Mouse (Mus musculus) bone marrow, adult 2 months (tissue): Measurements from ENCODE around the gene Zbtb49. TPM values are rescaled to one million over a fixed set of nuclear protein-coding genes. Genes with fewer than 3 reads are reported as not detected.

Source experiments
- H3K27ac ChIP-seq: fragments of 200-500 bp; 2 replicates; pipeline ENCODE4 v1.5.1; 2012; ENCODE audit warnings: low read depth, mild to moderate bottlenecking, control low read depth, inconsistent platforms, low read length; ENCODE audit not compliant: control insufficient read depth, poor library complexity, insufficient read depth
- H3K4me1 ChIP-seq: fragments of 200-500 bp; 2 replicates; pipeline ENCODE4 v1.6.1; 2011; ENCODE audit warnings: low read length; ENCODE audit not compliant: control insufficient read depth, insufficient read depth
- H3K4me3 ChIP-seq: fragments of 200-500 bp; replicated peaks from 2 replicates; pipeline ENCODE3; 2011; ENCODE audit warnings: mild to moderate bottlenecking, low read depth, low read length, control low read depth; ENCODE audit not compliant: control insufficient read depth
- CTCF ChIP-seq: fragments of 200-500 bp; IDR thresholded peaks from 2 replicates; pipeline ENCODE4 v1.5.1; 2011; ENCODE audit warnings: low read length, control low read depth; ENCODE audit not compliant: control insufficient read depth, insufficient read depth
- POLR2A ChIP-seq: fragments of 200-500 bp; IDR thresholded peaks from 2 replicates; pipeline ENCODE4 v1.6.1; 2011; ENCODE audit warnings: low read depth, mild to moderate bottlenecking, control low read depth, low read length, borderline replicate concordance; ENCODE audit not compliant: control insufficient read depth
- WGBS: fragments of 180-500 bp; shearing (Covaris S2); methylation state at CpG from one replicate; pipeline ENCODE4 v1.1.7; 2018; 5-methylcytosine and 5-hydroxymethylcytosine counted together
- polyA plus RNA-seq: library from polyadenylated mRNA; stranded (reverse); fragments of >200 nt; gene quantifications from 2 replicates; pipeline ENCODE4 v1.2.4, GENCODE M21; 2011; ENCODE audit warnings: low replicate concordance; ENCODE audit not compliant: missing spikeins, insufficient read depth, insufficient read length

Gene Zbtb49
- polyA plus RNA-seq, 1 experiment = 3.5 TPM

DNA sequence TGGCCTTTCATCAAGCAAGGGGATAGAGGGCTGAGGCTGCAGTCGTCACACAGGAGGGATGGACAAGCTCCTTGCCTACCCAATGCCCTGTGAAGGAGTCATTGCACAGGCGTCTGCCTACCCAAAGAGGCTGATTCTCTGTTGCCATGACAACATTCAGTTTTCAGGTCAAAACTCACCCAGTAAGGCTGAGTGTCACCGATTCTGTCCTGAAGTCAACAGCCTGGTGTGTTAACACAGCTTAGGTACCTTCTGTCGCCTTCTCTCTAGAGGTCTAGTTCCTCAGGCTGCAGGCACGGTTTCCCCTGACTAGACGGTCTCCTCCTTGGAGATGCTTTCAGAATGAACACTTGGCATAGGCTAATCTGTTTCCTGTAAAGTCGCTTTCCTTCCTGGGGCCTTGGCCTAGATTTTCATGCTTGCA, 14.9 kb downstream of the Zbtb49 start:
- Histone ChIP-seq H3K4me3 (no peak overlapping the region), H3K27ac (no peak overlapping the region), H3K4me1 (no peaks in the 10 kb centered on the region)
- TF ChIP-seq POLR2A = no peak
- TF ChIP-seq CTCF = no peak
- 78% methylated on average over 7 of the region's 7 CpGs for WGBS

- no peak overlapping the region for H3K27ac ChIP-seq
- no peaks in the 10 kb centered on the region for H3K4me1 ChIP-seq
- TF ChIP-seq POLR2A (no peak), CTCF (no peak)
These were observed 20.6 kb downstream of the Zbtb49 start for GRCm38 (mm10) chr5:38199686-38200085.

GRCm38 (mm10) chr5:38197482-38197823, 22.8 kb downstream of the Zbtb49 start:
- 26% methylated on average over 7 of the region's 7 CpGs for WGBS
- no peak overlapping the region for H3K27ac ChIP-seq
- no peak overlapping the region for H3K4me3 ChIP-seq
- no peaks in the 10 kb centered on the region for H3K4me1 ChIP-seq
- TF ChIP-seq POLR2A = no peak
- TF ChIP-seq CTCF = peak; percentile 85

More at GRCm38 (mm10) chr5:38199686-38200085, 20.6 kb downstream of the Zbtb49 start:
- 86% methylated on average over 2 of the region's 2 CpGs for WGBS
- no peak overlapping the region for H3K4me3 ChIP-seq

GRCm38 (mm10) chr5:38196821-38197481, 23.3 kb downstream of the Zbtb49 start:
- 78% methylated on average over 5 of the region's 5 CpGs for WGBS
- no peaks in the 10 kb centered on the region for H3K4me1 ChIP-seq
- H3K27ac ChIP-seq = no peak overlapping the region
- no peak for TF ChIP-seq POLR2A
- TF ChIP-seq CTCF = 0 out of 2 replicates have a peak, but pooled peaks have one; percentile 4
- H3K4me3 ChIP-seq = no peak overlapping the region

DNA sequence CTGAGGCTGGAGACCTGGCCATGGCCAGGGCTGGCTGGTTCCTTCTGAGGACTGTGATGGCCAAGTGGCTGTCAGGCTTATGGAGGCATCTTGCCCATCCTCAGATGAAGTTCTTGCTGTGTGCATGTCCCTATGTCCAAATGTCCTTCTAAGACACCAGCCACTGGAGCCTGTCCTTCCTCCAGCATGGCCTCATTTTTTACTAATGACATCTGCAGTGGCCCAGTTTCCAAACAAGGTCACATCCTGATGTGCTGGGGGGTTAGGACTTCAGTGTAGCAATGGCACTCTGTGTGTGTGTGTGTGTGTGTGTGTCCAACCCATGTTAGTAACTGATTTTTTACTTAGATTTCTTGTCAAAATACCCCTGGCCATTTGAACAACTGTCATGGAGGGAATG, 24.3 kb downstream of the Zbtb49 start:
- Histone ChIP-seq H3K27ac (no peak overlapping the region), H3K4me3 (no peak overlapping the region), H3K4me1 (no peaks in the 10 kb centered on the region)
- TF ChIP-seq CTCF = no peak
- TF ChIP-seq POLR2A = no peak

DNA sequence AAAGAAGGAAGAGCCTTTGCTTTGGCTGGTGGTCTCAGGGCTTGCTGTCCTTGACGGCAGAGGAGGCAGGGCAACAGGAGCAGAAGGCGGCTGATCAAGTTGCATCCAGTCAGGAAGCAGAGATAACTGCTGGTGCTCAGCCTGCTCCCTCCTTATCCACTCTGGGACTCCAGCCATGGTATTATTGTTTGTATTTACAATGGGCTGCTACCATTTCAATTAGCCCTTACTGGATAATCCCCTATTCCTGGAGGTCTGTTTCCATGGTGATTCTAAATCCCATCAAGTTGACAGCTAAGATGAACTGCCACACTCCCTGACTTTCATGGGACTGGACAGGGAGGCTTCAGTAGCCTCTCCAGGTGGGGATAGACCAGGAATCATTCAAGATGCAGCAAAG, 25.3 kb downstream of the Zbtb49 start:
- no peak overlapping the region for H3K4me3 ChIP-seq
- WGBS = 70% methylated on average over 2 of the region's 2 CpGs
- no peaks in the 10 kb centered on the region for H3K4me1 ChIP-seq
- H3K27ac ChIP-seq = no peak overlapping the region
- TF ChIP-seq POLR2A (no peak), CTCF (no peak)

- Histone ChIP-seq H3K4me3 (no peak overlapping the region), H3K27ac (no peak overlapping the region), H3K4me1 (no peaks in the 10 kb centered on the region)
- TF ChIP-seq CTCF (no peak), POLR2A (no peak)
- WGBS = 81% methylated on average over 3 of the region's 3 CpGs
These were observed 29.4 kb downstream of the Zbtb49 start for GRCm38 (mm10) chr5:38190907-38191306.

DNA sequence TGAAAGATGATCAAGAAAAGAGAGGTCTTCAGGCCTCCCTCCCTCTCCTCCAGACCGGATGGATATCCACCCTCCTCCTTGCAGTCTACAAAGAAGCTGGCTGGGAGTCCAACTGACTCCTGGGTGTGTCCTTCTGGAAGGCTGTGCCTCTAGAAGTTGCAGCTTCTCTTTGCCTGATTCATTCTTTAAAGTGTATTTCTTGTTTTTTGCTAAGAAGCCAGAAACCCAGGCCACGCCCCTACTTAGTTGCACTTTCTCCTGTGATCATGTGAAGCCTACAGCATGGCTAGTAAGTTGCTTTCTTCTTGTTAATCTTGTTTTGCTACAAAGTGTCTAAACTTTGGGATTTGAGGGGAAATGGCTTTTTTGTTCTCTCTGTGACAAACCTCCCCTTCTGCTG, 33.3 kb downstream of the Zbtb49 start:
- 80% methylated on average over 2 of the region's 2 CpGs for WGBS
- Histone ChIP-seq H3K27ac (no peak overlapping the region), H3K4me3 (no peak overlapping the region), H3K4me1 (no peaks in the 10 kb centered on the region)
- TF ChIP-seq CTCF (no peak), POLR2A (no peak)
